Mouse (Mus musculus) hindbrain, postnatal 0 days (tissue): ENCODE data around the gene Ndufb2. TPM values are rescaled to one million over a fixed set of nuclear protein-coding genes. Genes with fewer than 3 reads are reported as not detected.

Experiments used
- ATAC-seq: fragments of 200-750 bp; cut with Nextera tagmentation; 2 replicates; pipeline ENCODE4 v1.8.0; 2017; ENCODE audit warnings: mild to moderate bottlenecking, moderate TSS enrichment, moderate library complexity
- DNase-seq: peaks from one replicate; pipeline ENCODE4 v3.0.0-alpha.2; 2015; ENCODE audit warnings: low spot score
- H3K27ac ChIP-seq: fragments of 300-500 bp; sonication (generic); 2 replicates; pipeline ENCODE4 v1.5.1; 2014; ENCODE audit warnings: mild to moderate bottlenecking
- H3K27me3 ChIP-seq: fragments of 300-500 bp; sonication (generic); 2 replicates; pipeline ENCODE4 v1.6.1; 2014; ENCODE audit warnings: low read length, mixed read lengths; ENCODE audit not compliant: insufficient read depth
- H3K36me3 ChIP-seq: fragments of 300-500 bp; sonication (generic); 2 replicates; pipeline ENCODE4 v1.6.1; 2014; ENCODE audit warnings: low read length, mixed read lengths; ENCODE audit not compliant: insufficient read depth
- H3K4me1 ChIP-seq: fragments of 300-500 bp; sonication (generic); 2 replicates; pipeline ENCODE4 v1.6.1; 2014; ENCODE audit warnings: antibody characterized with exemption, low read length, mixed read lengths; ENCODE audit not compliant: insufficient read depth
- H3K4me2 ChIP-seq: fragments of 300-500 bp; sonication (generic); 2 replicates; pipeline ENCODE4 v1.6.1; 2014; ENCODE audit warnings: low read depth, mild to moderate bottlenecking, low read length, moderate library complexity, mixed read lengths
- H3K4me3 ChIP-seq: fragments of 300-500 bp; sonication (generic); 2 replicates; pipeline ENCODE4 v1.5.1; 2014; ENCODE audit warnings: low read length
- H3K9ac ChIP-seq: fragments of 300-500 bp; sonication (generic); replicated peaks from 2 replicates; pipeline ENCODE4 v1.6.1; 2014; ENCODE audit warnings: mild to moderate bottlenecking, low read length, moderate library complexity, mixed read lengths
- H3K9me3 ChIP-seq: fragments of 300-500 bp; sonication (generic); 2 replicates; pipeline ENCODE4 v1.6.1; 2016; ENCODE audit warnings: low read length, mixed read lengths
- CTCF ChIP-seq: IDR thresholded peaks from 2 replicates; pipeline ENCODE4 v1.5.1; 2016; ENCODE audit warnings: antibody characterized with exemption, control low read depth, low read depth
- WGBS: fragments of 180-500 bp; shearing (Covaris S2); extraction: QIAGEN DNeasy Blood & Tissue Kit; methylation state at CpG from one replicate; pipeline ENCODE4 v1.1.7; 2014; 5-methylcytosine and 5-hydroxymethylcytosine counted together
- polyA plus RNA-seq: library from polyadenylated mRNA; unstranded; fragments of >200 nt; fragmentation: Nextera tagmentation; extraction: Ambion mirVana; gene quantifications from 2 replicates; pipeline ENCODE4 v1.2.1, GENCODE M21; 2015
- total RNA-seq: library from RNA; depleted of rRNA; stranded (reverse); fragments of >200 nt; gene quantifications from 2 replicates; pipeline ENCODE4 v1.2.3, GENCODE M21; 2014

Gene Ndufb2
- total and polyA plus RNA-seq, 2 experiments from 2014 or later: 454 to 698 TPM

- H3K4me3 ChIP-seq: no peak overlapping the region
- no peaks in the 10 kb centered on the region for H3K9me3 ChIP-seq
- no peak overlapping the region for H3K9ac ChIP-seq
- DNase-seq: peak; percentile 94
- WGBS: 22% methylated on average over 23 of the region's 23 CpGs
- ATAC-seq: peak; percentile 47; the same call in 1 of the 2 replicates
- no peaks in the 10 kb centered on the region for H3K27me3 ChIP-seq
- peak overlapping the region; percentile 42 for H3K4me2 ChIP-seq
- H3K27ac ChIP-seq: no peak overlapping the region
- peak; percentile 95 for TF ChIP-seq CTCF
- H3K36me3 ChIP-seq: no peaks in the 10 kb centered on the region
- peaks cover 14% of the 10 kb centered on the region for H3K4me1 ChIP-seq
These were observed 30.0 kb upstream of the Ndufb2 start for GRCm38 (mm10) chr6:39562166-39563015.

GRCm38 (mm10) chr6:39567528-39567927 is 24.8 kb upstream of the Ndufb2 start:
- H3K36me3 ChIP-seq: no peaks in the 10 kb centered on the region
- H3K4me1 ChIP-seq: no peaks in the 10 kb centered on the region
- H3K9me3 ChIP-seq: no peaks in the 10 kb centered on the region
- no peak overlapping the region for H3K9ac ChIP-seq
- no peak overlapping the region for H3K4me3 ChIP-seq
- no peaks in the 10 kb centered on the region for H3K27me3 ChIP-seq
- no peak for ATAC-seq
- DNase-seq: peak; percentile 78
- no peak overlapping the region for H3K4me2 ChIP-seq
- peak; percentile 86 for TF ChIP-seq CTCF
- 10% methylated on average over 5 of the region's 5 CpGs for WGBS
- no peak overlapping the region for H3K27ac ChIP-seq

GRCm38 (mm10) chr6:39570426-39570825 is 21.9 kb upstream of the Ndufb2 start:
- no peak overlapping the region for H3K4me2 ChIP-seq
- no peaks in the 10 kb centered on the region for H3K36me3 ChIP-seq
- ATAC-seq (no peak), DNase-seq (no peak)
- H3K4me1 ChIP-seq: peaks cover 10% of the 10 kb centered on the region; the same call in 1 of the 2 replicates
- H3K27me3 ChIP-seq: no peaks in the 10 kb centered on the region
- no peak overlapping the region for H3K27ac ChIP-seq
- no peak for TF ChIP-seq CTCF
- 80% methylated on average over 3 of the region's 3 CpGs for WGBS
- no peaks in the 10 kb centered on the region for H3K9me3 ChIP-seq
- H3K9ac ChIP-seq: no peak overlapping the region
- H3K4me3 ChIP-seq: no peak overlapping the region

- DNase-seq (peak; percentile 91), ATAC-seq (peak; percentile 94)
- H3K9me3 ChIP-seq: no peaks in the 10 kb centered on the region
- H3K27ac ChIP-seq: peak within 1 kb of the TSS; percentile 95
- H3K9ac ChIP-seq: peak within 1 kb of the TSS; percentile 77
- peaks cover 6% of the 10 kb centered on the region; the same call in 1 of the 2 replicates for H3K36me3 ChIP-seq
- WGBS: 3% methylated on average over 48 of the region's 49 CpGs
- H3K4me2 ChIP-seq: peak within 1 kb of the TSS; percentile 69
- peak; percentile 64 for TF ChIP-seq CTCF
- peaks cover 10% of the 10 kb centered on the region; the same call in 1 of the 2 replicates for H3K4me1 ChIP-seq
- peak within 1 kb of the TSS; percentile 67 for H3K4me3 ChIP-seq
- H3K27me3 ChIP-seq: no peaks in the 10 kb centered on the region
These were observed 18.4 kb upstream of the Ndufb2 start, which contains the start of gene Adck2 for GRCm38 (mm10) chr6:39573791-39574554. TSS of gene Adck2 (plus strand) at chr6:39573873.

GRCm38 (mm10) chr6:39574555-39574869 is 17.9 kb upstream of the Ndufb2 start:
- 16% methylated on average over 10 of the region's 10 CpGs for WGBS
- TF ChIP-seq CTCF: no peak
- Histone ChIP-seq H3K27ac (peak overlapping the region; percentile 95), H3K9ac (peak overlapping the region; percentile 77), H3K27me3 (no peaks in the 10 kb centered on the region), H3K4me1 (peaks cover 10% of the 10 kb centered on the region; the same call in 1 of the 2 replicates), H3K4me2 (peak overlapping the region; percentile 69), H3K4me3 (peak overlapping the region; percentile 67), H3K36me3 (peaks cover 10% of the 10 kb centered on the region), H3K9me3 (no peaks in the 10 kb centered on the region)
- peak; percentile 55 for ATAC-seq
- DNase-seq: no peak

- no peaks in the 10 kb centered on the region for H3K27me3 ChIP-seq
These were observed 17.4 kb upstream of the Ndufb2 start for GRCm38 (mm10) chr6:39574951-39575350.

More at GRCm38 (mm10) chr6:39574951-39575350, 17.4 kb upstream of the Ndufb2 start:
- peak overlapping the region; percentile 67 for H3K4me3 ChIP-seq
- no peak for TF ChIP-seq CTCF
- DNase-seq: no peak
- H3K9me3 ChIP-seq: no peaks in the 10 kb centered on the region
- WGBS: 74% methylated on average over 7 of the region's 7 CpGs
- H3K27ac ChIP-seq: peak overlapping the region; percentile 95
- H3K36me3 ChIP-seq: peaks cover 14% of the 10 kb centered on the region
- peaks cover 10% of the 10 kb centered on the region; the same call in 1 of the 2 replicates for H3K4me1 ChIP-seq
- H3K9ac ChIP-seq: peak overlapping the region; percentile 77
- peak overlapping the region; percentile 69 for H3K4me2 ChIP-seq
- no peak for ATAC-seq
